Mouse (Mus musculus) lung, adult 18-20 months (tissue): ENCODE measurements at regions not wholly inside any gene's neighbourhood (a gene's known extent, or its start where the extent isn't known, plus 50 kb on each side); places are given as distances from the start of the nearest gene placed in this dataset.

Experiments used
- DNase-seq, 2 experiments: peaks; one replicate each; pipeline ENCODE4 v3.0.0; 2022; ENCODE audit warnings: mixed read lengths in 2 of 2

GRCm38 (mm10) chr3:118418981-118419380 is 142.9 kb upstream of the Dpyd start:
- no peak for DNase-seq

- DNase-seq = no peak
Observed at GRCm38 (mm10) chr3:118421701-118422100, 140.2 kb upstream of the Dpyd start.

- no peak for DNase-seq
Observed at GRCm38 (mm10) chr3:118425748-118426147, 136.2 kb upstream of the Dpyd start.

GRCm38 (mm10) chr3:118428523-118428922 is 133.4 kb upstream of the Dpyd start:
- DNase-seq = peak in 1 of 2 experiments; percentile 23

GRCm38 (mm10) chr3:118429825-118430630 is 131.9 kb upstream of the Dpyd start:
- no peak for DNase-seq

- no peak for DNase-seq
Observed at GRCm38 (mm10) chr3:118430631-118430906, 131.4 kb upstream of the Dpyd start.

- peak; percentile 22 to 34 for DNase-seq
Observed at GRCm38 (mm10) chr3:118431031-118431723, 130.8 kb upstream of the Dpyd start.

GRCm38 (mm10) chr3:118433441-118434021 is 128.4 kb upstream of the Dpyd start:
- no peak for DNase-seq

GRCm38 (mm10) chr3:118434311-118434710 is 127.6 kb upstream of the Dpyd start:
- DNase-seq = no peak

GRCm38 (mm10) chr3:118434847-118435246 is 127.1 kb upstream of the Dpyd start:
- DNase-seq = no peak

GRCm38 (mm10) chr3:118435248-118435647 is 126.7 kb upstream of the Dpyd start:
- DNase-seq = no peak

- DNase-seq = peak in 1 of 2 experiments; percentile 29
Observed at GRCm38 (mm10) chr3:118443742-118444332, 118.1 kb upstream of the Dpyd start.

GRCm38 (mm10) chr3:118445360-118445759 is 116.6 kb upstream of the Dpyd start:
- DNase-seq = no peak

GRCm38 (mm10) chr3:118459636-118460035 is 102.3 kb upstream of the Dpyd start:
- no peak for DNase-seq

GRCm38 (mm10) chr3:118465611-118466010 is 96.3 kb upstream of the Dpyd start:
- no peak for DNase-seq

GRCm38 (mm10) chr3:118472215-118472799 is 89.6 kb upstream of the Dpyd start:
- DNase-seq = no peak

- DNase-seq = no peak
Observed at GRCm38 (mm10) chr3:118478065-118478464, 83.9 kb upstream of the Dpyd start.

- DNase-seq = no peak
Observed at GRCm38 (mm10) chr3:118480515-118481248, 81.2 kb upstream of the Dpyd start.

- DNase-seq = no peak
Observed at GRCm38 (mm10) chr3:118485966-118486365, 76.0 kb upstream of the Dpyd start.

GRCm38 (mm10) chr3:118487408-118487807 is 74.5 kb upstream of the Dpyd start:
- no peak for DNase-seq

GRCm38 (mm10) chr3:118491101-118491500 is 70.8 kb upstream of the Dpyd start:
- no peak for DNase-seq

GRCm38 (mm10) chr3:118491871-118492270 is 70.1 kb upstream of the Dpyd start:
- no peak for DNase-seq

GRCm38 (mm10) chr3:118494611-118495010 is 67.3 kb upstream of the Dpyd start:
- no peak for DNase-seq
